Mouse (Mus musculus) MEL (cell line): ENCODE results near the gene Schip1. TPM values are rescaled to one million over a fixed set of nuclear protein-coding genes. Genes with fewer than 3 reads are reported as not detected.

ENCODE experiments used
- DNase-seq: peaks from one replicate; pipeline ENCODE4 v3.0.0; 2011; ENCODE audit warnings: low read depth, low spot score
- H3K27ac ChIP-seq: 2 replicates; pipeline ENCODE4 v1.5.1; 2012; ENCODE audit warnings: low read depth, mild to moderate bottlenecking, control low read depth, low read length, moderate library complexity; ENCODE audit not compliant: control insufficient read depth
- H3K27me3 ChIP-seq, 2 experiments: fragments of 150-350 bp in 1 of 2; sonication (generic) in 1 of 2; 2 replicates each; pipeline ENCODE4 v1.6.1; 2012; ENCODE audit warnings: low read length in 2 of 2, mild to moderate bottlenecking in 2 of 2, improper control_type of control experiment in 1 of 2, moderate library complexity in 1 of 2; ENCODE audit not compliant: insufficient read depth in 2 of 2, control insufficient read depth in 1 of 2
- H3K36me3 ChIP-seq, 2 experiments: 2 replicates each; pipeline ENCODE4 v1.6.1; 2012 to 2014; ENCODE audit warnings: low read length in 2 of 2, improper control_type of control experiment in 1 of 2, inconsistent platforms in 1 of 2, mild to moderate bottlenecking in 1 of 2; ENCODE audit not compliant: insufficient read depth in 2 of 2, control insufficient read depth in 1 of 2
- H3K4me1 ChIP-seq, 2 experiments: fragments of 150-350 bp in 1 of 2; sonication (generic) in 1 of 2; 2 replicates each; pipeline ENCODE4 v1.6.1; 2012; ENCODE audit warnings: low read length in 2 of 2, improper control_type of control experiment in 1 of 2, mild to moderate bottlenecking in 1 of 2; ENCODE audit not compliant: insufficient read depth in 2 of 2, control insufficient read depth in 1 of 2
- H3K4me3 ChIP-seq, 2 experiments: fragments of 150-350 bp in 1 of 2; sonication (generic) in 1 of 2; 2 replicates each; pipeline ENCODE4 v1.5.1; 2012; ENCODE audit warnings: low read depth in 2 of 2, low read length in 2 of 2, mild to moderate bottlenecking in 2 of 2, moderate library complexity in 2 of 2, control low read depth in 1 of 2, improper control_type of control experiment in 1 of 2; ENCODE audit not compliant: control insufficient read depth in 1 of 2, insufficient read depth in 1 of 2
- H3K79me2 ChIP-seq: 2 replicates; pipeline ENCODE4 v1.6.1; 2012; ENCODE audit warnings: mild to moderate bottlenecking, low read length, moderate library complexity; ENCODE audit not compliant: control insufficient read depth, poor library complexity, insufficient read depth
- H3K9ac ChIP-seq: 2 replicates; pipeline ENCODE4 v1.6.1; 2012; ENCODE audit warnings: low read depth, mild to moderate bottlenecking, control low read depth, low read length, moderate library complexity; ENCODE audit not compliant: control insufficient read depth, poor library complexity, severe bottlenecking
- H3K9me3 ChIP-seq: fragments of 150-350 bp; sonication (generic); replicated peaks from 2 replicates; pipeline ENCODE4 v1.6.1; 2012; ENCODE audit warnings: mild to moderate bottlenecking, low read length, improper control_type of control experiment, moderate library complexity; ENCODE audit not compliant: insufficient read depth
- BHLHE40 ChIP-seq: IDR thresholded peaks from 2 replicates; pipeline ENCODE4 v1.6.1; 2012; ENCODE audit warnings: low read depth, mild to moderate bottlenecking, inconsistent platforms, low read length, improper control_type of control experiment, borderline replicate concordance
- CHD1 ChIP-seq: IDR thresholded peaks from 2 replicates; pipeline ENCODE4 v1.6.1; 2012; ENCODE audit warnings: low read depth, mild to moderate bottlenecking, inconsistent platforms, low read length, improper control_type of control experiment
- CHD2 ChIP-seq: IDR thresholded peaks from 2 replicates; pipeline ENCODE4 v1.6.1; 2011; ENCODE audit warnings: low read length, improper control_type of control experiment
- GABPA ChIP-seq: IDR thresholded peaks from 2 replicates; pipeline ENCODE4 v1.6.1; 2012; ENCODE audit warnings: low read depth, mild to moderate bottlenecking, inconsistent platforms, low read length, improper control_type of control experiment, moderate library complexity
- GATA1 ChIP-seq: IDR thresholded peaks from 2 replicates; pipeline ENCODE4 v1.6.1; 2011; ENCODE audit warnings: low read depth, low read length, improper control_type of control experiment
- HCFC1 ChIP-seq: IDR thresholded peaks from 2 replicates; pipeline ENCODE4 v1.6.1; 2012; ENCODE audit warnings: low read depth, mild to moderate bottlenecking, inconsistent platforms, low read length, improper control_type of control experiment, moderate library complexity
- MXI1 ChIP-seq: IDR thresholded peaks from 2 replicates; pipeline ENCODE4 v1.6.1; 2011; ENCODE audit warnings: mild to moderate bottlenecking, low read depth, low read length, improper control_type of control experiment
- MYB ChIP-seq: IDR thresholded peaks from 2 replicates; pipeline ENCODE4 v1.6.1; 2011; ENCODE audit warnings: mild to moderate bottlenecking, low read depth, low read length, improper control_type of control experiment
- NRF1 ChIP-seq: IDR thresholded peaks from 2 replicates; pipeline ENCODE4 v1.6.1; 2014; ENCODE audit warnings: low read depth, mild to moderate bottlenecking, inconsistent platforms, low read length, improper control_type of control experiment, moderate library complexity; ENCODE audit not compliant: poor library complexity, insufficient read depth, severe bottlenecking
- POLR2A ChIP-seq, 2 experiments: IDR thresholded peaks; 2 replicates each; pipeline ENCODE4 v1.6.1; 2011 to 2012; ENCODE audit warnings: low read length in 2 of 2, mild to moderate bottlenecking in 2 of 2, control low read depth in 1 of 2, improper control_type of control experiment in 1 of 2, low read depth in 1 of 2, moderate library complexity in 1 of 2; ENCODE audit not compliant: control insufficient read depth in 1 of 2, insufficient read depth in 1 of 2, poor library complexity in 1 of 2
- POLR2AphosphoS5 ChIP-seq: IDR thresholded peaks from 2 replicates; pipeline ENCODE4 v1.6.1; 2012; ENCODE audit warnings: low read depth, borderline replicate concordance, mild to moderate bottlenecking, inconsistent platforms, low read length, moderate library complexity, mixed read lengths
- RCOR1 ChIP-seq: IDR thresholded peaks from 2 replicates; pipeline ENCODE4 v1.6.1; 2012; ENCODE audit warnings: low read depth, mild to moderate bottlenecking, inconsistent platforms, low read length, improper control_type of control experiment
- TAL1 ChIP-seq: IDR thresholded peaks from 2 replicates; pipeline ENCODE4 v1.6.1; 2012; ENCODE audit warnings: mild to moderate bottlenecking, inconsistent platforms, low read length, moderate library complexity, mixed read lengths
- TBP ChIP-seq: IDR thresholded peaks from 2 replicates; pipeline ENCODE4 v1.8.0; 2011; ENCODE audit warnings: low read depth, low read length, improper control_type of control experiment
- TCF12 ChIP-seq: IDR thresholded peaks from 2 replicates; pipeline ENCODE4 v1.6.1; 2014; ENCODE audit warnings: low read depth, mild to moderate bottlenecking, inconsistent platforms, low read length, improper control_type of control experiment, moderate library complexity
- UBTF ChIP-seq: IDR thresholded peaks from 2 replicates; pipeline ENCODE4 v1.6.1; 2012; ENCODE audit warnings: low read depth, mild to moderate bottlenecking, inconsistent platforms, low read length, improper control_type of control experiment, moderate library complexity, borderline replicate concordance; ENCODE audit not compliant: insufficient read depth
- ZKSCAN1 ChIP-seq: IDR thresholded peaks from 2 replicates; pipeline ENCODE4 v1.6.1; 2012; ENCODE audit warnings: low read depth, mild to moderate bottlenecking, inconsistent platforms, low read length, improper control_type of control experiment, moderate library complexity
- ZMIZ1 ChIP-seq: IDR thresholded peaks from 2 replicates; pipeline ENCODE4 v1.6.1; 2012; ENCODE audit warnings: low read depth, mild to moderate bottlenecking, inconsistent platforms, low read length, improper control_type of control experiment, moderate library complexity
- polyA plus RNA-seq, 2 experiments: library from polyadenylated mRNA; stranded (reverse) in 1 of 2; unstranded in 1 of 2; fragments of >175 nt in 1 of 2; fragments of >200 nt in 1 of 2; gene quantifications; 2 replicates each; pipeline versions ENCODE4 v1.2.1 to v1.2.4; 2012; ENCODE audit warnings: low replicate concordance in 2 of 2, low read depth in 1 of 2; ENCODE audit not compliant: insufficient read length in 2 of 2, insufficient read depth in 1 of 2, missing spikeins in 1 of 2
- total RNA-seq: library from RNA; depleted of rRNA; stranded (reverse); fragments of 300-350 nt; gene quantifications from 2 replicates; pipeline ENCODE4 v1.2.3, GENCODE M21; 2012

Schip1 gene
- total and polyA plus RNA-seq, 3 experiments = 10.1 to 12.4 TPM; not detected in 1

- Histone ChIP-seq H3K79me2 (no peaks in the 10 kb centered on the region), H3K9me3 (no peaks in the 10 kb centered on the region), H3K36me3 (no peaks in the 10 kb centered on the region), H3K27me3 (peaks cover 0 to 3% of the 10 kb centered on the region in 2 experiments; a peak in 1 of 4 replicates), H3K9ac (no peak overlapping the region), H3K4me3 (no peak overlapping the region)
- DNase-seq = no peak
- TF ChIP-seq NRF1 = no peak
- no peak for TF ChIP-seq MYB
- no peak for TF ChIP-seq TAL1
- TF ChIP-seq RCOR1 = no peak
- TF ChIP-seq UBTF = no peak
- TF ChIP-seq TCF12 = no peak
- no peak for TF ChIP-seq MXI1
- TF ChIP-seq GABPA = no peak
- TF ChIP-seq GATA1 = no peak
- TF ChIP-seq BHLHE40 = no peak
- TF ChIP-seq, all 39 proteins: peak for 0
- Histone ChIP-seq H3K4me1 (no peaks in the 10 kb centered on the region), H3K27ac (no peak overlapping the region)
These were observed 412.9 kb downstream of the Schip1 start for GRCm38 (mm10) chr3:68477478-68477877.

GRCm38 (mm10) chr3:68479266-68479665 is 414.7 kb downstream of the Schip1 start:
- H3K36me3 ChIP-seq = no peaks in the 10 kb centered on the region
- H3K27me3 ChIP-seq = peaks cover 1 to 3% of the 10 kb centered on the region in 2 experiments; a peak in 2 of 4 replicates
- TF ChIP-seq CHD1 (no peak), POLR2A (IDR thresholded peaks at IDR 0.05; ENCODE audit: control insufficient read depth in 1 of 2, insufficient read depth in 1 of 2, low read depth in 1 of 2, low read length in 2 of 2, poor library complexity in 1 of 2) (no peak), POLR2AphosphoS5 (no peak), HCFC1 (no peak)
- no peaks in the 10 kb centered on the region for H3K9me3 ChIP-seq
- no peak overlapping the region for H3K4me3 ChIP-seq
- H3K4me1 ChIP-seq = no peaks in the 10 kb centered on the region
- no peak overlapping the region for H3K9ac ChIP-seq
- DNase-seq = no peak
- H3K79me2 ChIP-seq = no peaks in the 10 kb centered on the region
- no peak overlapping the region for H3K27ac ChIP-seq

GRCm38 (mm10) chr3:68483517-68483916 is 418.9 kb downstream of the Schip1 start:
- Histone ChIP-seq H3K27ac (no peak overlapping the region), H3K4me1 (no peaks in the 10 kb centered on the region)
- TF ChIP-seq UBTF = no peak
- TF ChIP-seq GATA1 = no peak
- no peak for TF ChIP-seq RCOR1
- no peak for TF ChIP-seq ZKSCAN1
- TF ChIP-seq NRF1 = no peak
- no peak for TF ChIP-seq POLR2A (IDR thresholded peaks at IDR 0.05; ENCODE audit: control insufficient read depth in 1 of 2, insufficient read depth in 1 of 2, low read depth in 1 of 2, low read length in 2 of 2, poor library complexity in 1 of 2)
- TF ChIP-seq CHD2 = no peak
- TF ChIP-seq POLR2AphosphoS5 = no peak
- TF ChIP-seq TBP = no peak
- TF ChIP-seq ZMIZ1 = no peak
- TF ChIP-seq MYB = no peak

More at GRCm38 (mm10) chr3:68483517-68483916, 418.9 kb downstream of the Schip1 start:
- Histone ChIP-seq H3K79me2 (no peaks in the 10 kb centered on the region), H3K36me3 (no peaks in the 10 kb centered on the region), H3K4me3 (no peak overlapping the region), H3K9ac (no peak overlapping the region), H3K27me3 (peaks cover 1 to 3% of the 10 kb centered on the region in 2 experiments; a peak in 3 of 4 replicates), H3K9me3 (no peaks in the 10 kb centered on the region)
- DNase-seq = no peak
